Mouse (Mus musculus) cerebellum, adult 2 months (tissue): ENCODE measurements around the gene Prrxl1. TPM values are rescaled to one million over a fixed set of nuclear protein-coding genes. Genes with fewer than 3 reads are reported as not detected.
A peak's percentile ranks its signal among the peaks of the same experiment; 100 is the strongest.

Experiments used
- DNase-seq, 2 experiments: peaks; one replicate each; pipeline ENCODE4 v3.0.0; 2021
- H3K27ac ChIP-seq: fragments of 200-500 bp; 2 replicates; pipeline ENCODE4 v1.5.1; 2012; ENCODE audit warnings: low read length, control low read depth, inconsistent platforms; ENCODE audit not compliant: insufficient read depth
- H3K27me3 ChIP-seq: fragments of 200-500 bp; 2 replicates; pipeline ENCODE4 v1.6.1; 2012; ENCODE audit warnings: inconsistent platforms, mild to moderate bottlenecking, low read length, moderate library complexity; ENCODE audit not compliant: control insufficient read depth, insufficient read depth
- H3K4me1 ChIP-seq: fragments of 200-500 bp; 2 replicates; pipeline ENCODE4 v1.6.1; 2011; ENCODE audit warnings: low read length; ENCODE audit not compliant: control insufficient read depth, insufficient read depth
- H3K4me3 ChIP-seq: fragments of 200-500 bp; replicated peaks from 2 replicates; pipeline ENCODE3; 2011; ENCODE audit warnings: mild to moderate bottlenecking, low read depth, low read length, control low read depth; ENCODE audit not compliant: insufficient read depth
- CTCF ChIP-seq: fragments of 200-500 bp; IDR thresholded peaks from 2 replicates; pipeline ENCODE4 v1.5.1; 2011; ENCODE audit warnings: low read depth, mild to moderate bottlenecking, control low read depth, low read length, moderate library complexity, borderline replicate concordance; ENCODE audit not compliant: insufficient read depth
- POLR2A ChIP-seq: fragments of 200-500 bp; IDR thresholded peaks from 2 replicates; pipeline ENCODE4 v1.6.1; 2011; ENCODE audit warnings: low read length, control low read depth, borderline replicate concordance; ENCODE audit not compliant: insufficient read depth
- WGBS: fragments of 180-500 bp; shearing (Covaris S2); methylation state at CpG from one replicate; pipeline ENCODE4 v1.1.7; 2018; 5-methylcytosine and 5-hydroxymethylcytosine counted together
- polyA plus RNA-seq: library from polyadenylated mRNA; depleted of rRNA; stranded (reverse); fragments of >200 nt; gene quantifications from 2 replicates; pipeline ENCODE4 v1.2.3, GENCODE M21; 2012

Gene Prrxl1
- polyA plus RNA-seq, 1 experiment, result 1.5 TPM

GRCm38 (mm10) chr14:32682536-32682935, 83.3 kb downstream of the Prrxl1 start:
- H3K27ac ChIP-seq, result no peak overlapping the region
- H3K4me1 ChIP-seq, result peaks cover 4% of the 10 kb centered on the region
- WGBS, result 93% methylated on average over 12 of the region's 12 CpGs

GRCm38 (mm10) chr14:32683251-32683838, 84.1 kb downstream of the Prrxl1 start:
- DNase-seq, result peak; percentile 49 to 58
- WGBS, result 5% methylated on average over 19 of the region's 19 CpGs
- no peak overlapping the region for H3K27ac ChIP-seq

More at GRCm38 (mm10) chr14:32682536-32682935, 83.3 kb downstream of the Prrxl1 start:
- no peaks in the 10 kb centered on the region for H3K27me3 ChIP-seq
- no peak overlapping the region for H3K4me3 ChIP-seq
- DNase-seq, result no peak
- TF ChIP-seq CTCF (no peak), POLR2A (no peak)

GRCm38 (mm10) chr14:32683982-32684734, 85.0 kb downstream of the Prrxl1 start:
- Histone ChIP-seq H3K27me3 (no peaks in the 10 kb centered on the region), H3K27ac (no peak overlapping the region), H3K4me1 (peaks cover 4% of the 10 kb centered on the region), H3K4me3 (no peak overlapping the region)
- WGBS, result 42% methylated on average over 19 of the region's 19 CpGs
- peak in 1 of 2 experiments; percentile 9 for DNase-seq
- TF ChIP-seq CTCF (no peak), POLR2A (no peak)

More at GRCm38 (mm10) chr14:32683251-32683838, 84.1 kb downstream of the Prrxl1 start:
- Histone ChIP-seq H3K27me3 (no peaks in the 10 kb centered on the region), H3K4me1 (peaks cover 4% of the 10 kb centered on the region), H3K4me3 (peak overlapping the region; percentile 27)
- no peak for TF ChIP-seq POLR2A
- TF ChIP-seq CTCF, result no peak

- peaks cover 4% of the 10 kb centered on the region for H3K4me1 ChIP-seq
- no peak overlapping the region for H3K4me3 ChIP-seq
- DNase-seq, result no peak
- no peak overlapping the region for H3K27ac ChIP-seq
- WGBS, result 95% methylated on average over 19 of the region's 19 CpGs
- H3K27me3 ChIP-seq, result no peaks in the 10 kb centered on the region
- TF ChIP-seq POLR2A, result no peak
- TF ChIP-seq CTCF, result no peak
Observed at GRCm38 (mm10) chr14:32684735-32685105, 85.5 kb downstream of the Prrxl1 start.

GRCm38 (mm10) chr14:32685124-32685826, 86.1 kb downstream of the Prrxl1 start, which contains the start of gene 3425401B19Rik:
Gene 3425401B19Rik, minus strand, starts transcription at chr14:32685293.
- Histone ChIP-seq H3K4me3 (no peak within 1 kb of the TSS), H3K27ac (no peak within 1 kb of the TSS), H3K4me1 (peaks cover 4% of the 10 kb centered on the region), H3K27me3 (no peaks in the 10 kb centered on the region)
- no peak for TF ChIP-seq CTCF
- TF ChIP-seq POLR2A, result no peak
- no peak for DNase-seq
- 90% methylated on average over 16 of the region's 16 CpGs for WGBS

- H3K4me3 ChIP-seq, result no peak overlapping the region
- H3K27me3 ChIP-seq, result no peaks in the 10 kb centered on the region
- no peak overlapping the region for H3K27ac ChIP-seq
- 90% methylated on average over 2 of the region's 2 CpGs for WGBS
- DNase-seq, result no peak
- no peak for TF ChIP-seq CTCF
- no peak for TF ChIP-seq POLR2A
- H3K4me1 ChIP-seq, result peaks cover 1% of the 10 kb centered on the region; the same call in 1 of the 2 replicates
Observed at GRCm38 (mm10) chr14:32695906-32696305, 96.7 kb downstream of the Prrxl1 start.

GRCm38 (mm10) chr14:32696344-32696743, 97.1 kb downstream of the Prrxl1 start:
- Histone ChIP-seq H3K4me3 (no peak overlapping the region), H3K4me1 (peaks cover 2% of the 10 kb centered on the region; the same call in 1 of the 2 replicates), H3K27ac (no peak overlapping the region), H3K27me3 (no peaks in the 10 kb centered on the region)
- TF ChIP-seq POLR2A (no peak), CTCF (no peak)
- DNase-seq, result no peak
- WGBS, result 89% methylated on average over 2 of the region's 2 CpGs
